In genomic region chrX:57118143-57118542, GRCm38 (mm10) we compare ENCODE assay signal across 24 mouse cellular contexts. TPM values are rescaled to one million over a fixed set of nuclear protein-coding genes. Genes with fewer than 3 reads are reported as not detected.
DNase-seq lines count a peak whose midpoint lies in the region; ATAC-seq and TF ChIP-seq lines count a peak whose summit lies in the region.
"Had no signal": no experiment of that assay in that cellular context is flagged by ENCODE, and none has a peak within 500 bp of the region (broad histone marks: within the 10 kb centered on the region; RNA-seq: fewer than 3 reads in every experiment).

No protein-coding gene starts in this region.

- H3K4me3 ChIP-seq in heart, embryonic 14.5 days (ENCODE audit: control insufficient read depth in 1 of 2, insufficient read depth in 1 of 2, low read depth in 1 of 2, low read length in 2 of 2): no peak overlapping the region
- H3K4me3 ChIP-seq in heart, embryonic 12.5 days: no peak overlapping the region
- no peak overlapping the region for H3K4me3 ChIP-seq in layer of hippocampus, adult 2 months
- H3K4me3 ChIP-seq: lung, embryonic 15.5 days had no signal

- no peak for DNase-seq in layer of hippocampus, adult 2 months (ENCODE audit: low spot score in 2 of 2)
- DNase-seq in layer of hippocampus, adult 11-12 months (ENCODE audit: low spot score): no peak
- peak; percentile 39 for DNase-seq in A20 (ENCODE audit: low read depth, low spot score)
- DNase-seq in brain, adult 2 months (ENCODE audit: low read depth, low spot score): peak; percentile 9
- DNase-seq in gastrocnemius, adult 8-10 months (ENCODE audit: low spot score in 2 of 2): no peak
- DNase-seq: adrenal gland, adult 2 months; cerebellum, adult 18-20 months; cerebellum, postnatal 36 days; gastrocnemius, postnatal 14 days; heart, postnatal 36 days; kidney, adult 9 months; layer of hippocampus, postnatal 36 days; left cerebral cortex, postnatal 4 days; spleen, adult 18-20 months; thymus, adult 2 months had no signal

- H3K36me3 ChIP-seq in heart, embryonic 14.5 days (ENCODE audit: control insufficient read depth, insufficient read depth, low read length): no peaks in the 10 kb centered on the region
- H3K36me3 ChIP-seq in heart, embryonic 12.5 days: no peaks in the 10 kb centered on the region
- H3K36me3 ChIP-seq: lung, embryonic 15.5 days had no signal

- no peaks in the 10 kb centered on the region for H3K4me1 ChIP-seq in heart, embryonic 14.5 days (ENCODE audit: control insufficient read depth in 2 of 2, insufficient read depth in 2 of 2, low read length in 2 of 2)
- no peaks in the 10 kb centered on the region for H3K4me1 ChIP-seq in heart, embryonic 12.5 days (replicated peaks)
- H3K4me1 ChIP-seq: lung, embryonic 15.5 days had no signal

- peak overlapping the region; percentile 32 for H3K4me2 ChIP-seq in heart, embryonic 14.5 days (ENCODE audit: low read length)
- H3K4me2 ChIP-seq in heart, embryonic 12.5 days: no peak overlapping the region; the same call in 1 of the 2 replicates
- H3K4me2 ChIP-seq: lung, embryonic 15.5 days had no signal

- no peak overlapping the region for H3K27ac ChIP-seq in heart, embryonic 14.5 days (replicated peaks in 1 of 2; ENCODE audit: control insufficient read depth in 1 of 2, insufficient read depth in 1 of 2, low read depth in 2 of 2, low read length in 2 of 2)
- H3K27ac ChIP-seq in heart, embryonic 12.5 days (ENCODE audit: poor library complexity, severe bottlenecking): no peak overlapping the region
- H3K27ac ChIP-seq in layer of hippocampus, adult 2 months: no peak overlapping the region
- H3K27ac ChIP-seq: lung, embryonic 15.5 days had no signal

- TF ChIP-seq CTCF in layer of hippocampus, adult 2 months (conservative IDR thresholded peaks at IDR 0.05): peak; percentile 52

- H3K27me3 ChIP-seq in heart, embryonic 14.5 days (ENCODE audit: control insufficient read depth, insufficient read depth, low read length): no peaks in the 10 kb centered on the region
- no peaks in the 10 kb centered on the region for H3K27me3 ChIP-seq in heart, embryonic 12.5 days (replicated peaks)
- H3K27me3 ChIP-seq: lung, embryonic 15.5 days had no signal

- WGBS in heart, embryonic 14.5 days: 45% methylated on average over 8 of the region's 8 CpGs
- 56% methylated on average over 8 of the region's 8 CpGs for WGBS in heart, embryonic 12.5 days

- ATAC-seq in heart, embryonic 14.5 days (ENCODE audit: insufficient number of reproducible peaks, insufficient read depth, low FRiP score, low read depth): no peak
- no peak for ATAC-seq in heart, embryonic 12.5 days (ENCODE audit: insufficient number of reproducible peaks, low FRiP score)

- H3K9ac ChIP-seq in heart, embryonic 14.5 days (ENCODE audit: low read length): no peak overlapping the region
- H3K9ac ChIP-seq in heart, embryonic 12.5 days: no peak overlapping the region
- H3K9ac ChIP-seq: lung, embryonic 15.5 days had no signal

- H3K9me3 ChIP-seq in heart, embryonic 14.5 days (ENCODE audit: control insufficient read depth, low read length): no peaks in the 10 kb centered on the region
- peaks cover 4% of the 10 kb centered on the region; the same call in 1 of the 2 replicates for H3K9me3 ChIP-seq in heart, embryonic 12.5 days (replicated peaks)
- H3K9me3 ChIP-seq: lung, embryonic 15.5 days had no signal

RNA-seq across cellular contexts. Expression of gene Vgll1, which starts 30.2 kb away (rescaled TPM):
- not detected in 2 replicates for polyA plus RNA-seq in heart, embryonic 14.5 days (2014; fragmentation: Nextera tagmentation; extraction: Ambion mirVana)
- 0.17 and 0.36 TPM in 2 replicates for polyA plus RNA-seq in heart, embryonic 12.5 days (2016; fragmentation: Nextera tagmentation; extraction: Ambion mirVana)
- not detected for total RNA-seq in layer of hippocampus, adult 2 months (2021)
- total RNA-seq in gastrocnemius, adult 8-10 months (2022): not detected
- total RNA-seq: adrenal gland, adult 2 months; gastrocnemius, postnatal 14 days; heart, postnatal 36 days; layer of hippocampus, postnatal 36 days; left cerebral cortex, postnatal 4 days; liver, adult 2 months; megakaryocyte, adult 5-6 weeks; MEL had no signal
- polyA plus RNA-seq: adrenal gland, adult 2 months; large intestine, adult 2 months; liver, adult 2 months; lung, embryonic 15.5 days; neural tube, embryonic 11.5 days; stomach, embryonic 14.5 days; thymus, adult 2 months had no signal

Comparison
In these comparisons a context has a peak if more than half of its experiments do, and no peak if none do; other contexts are left out.
1. DNase-seq: peak in A20 (single experiment) and brain, adult 2 months (single experiment); none in layer of hippocampus, adult 2 months (0 of 2), layer of hippocampus, adult 11-12 months (single experiment) and gastrocnemius, adult 8-10 months (0 of 2).